Mouse (Mus musculus): ENCODE results near the gene Cfap97.

DNA sequence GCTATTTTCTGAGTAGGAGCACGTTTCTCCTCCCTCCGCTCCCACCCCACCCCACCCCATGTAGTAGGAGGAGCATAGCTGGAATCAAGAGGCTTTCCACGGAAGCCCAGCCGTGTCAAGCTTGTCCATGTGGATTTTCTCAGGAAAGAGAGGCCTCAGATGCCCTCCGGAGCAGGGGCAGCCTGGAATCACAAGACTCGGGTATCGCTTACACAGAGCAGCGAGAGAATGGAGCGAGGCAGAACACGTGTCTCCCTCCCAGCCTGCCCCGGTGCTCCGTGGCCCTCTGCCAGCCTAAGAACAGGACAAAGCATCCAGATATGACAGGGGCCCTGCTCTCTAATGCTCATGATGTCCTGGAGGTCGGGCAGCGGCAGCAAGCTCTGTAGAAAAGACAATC, 65.3 kb downstream of the Cfap97 start:
- no peak for TF ChIP-seq MAFK (IDR thresholded peaks at IDR 0.05; ENCODE audit: insufficient read depth, low read depth, low read length)
- no peak for TF ChIP-seq ZC3H11A (IDR thresholded peaks at IDR 0.05; ENCODE audit: borderline replicate concordance, low read depth, low read length)

Measured in ES-E14 (cell line).